Comparison of ENCODE assay signal across 25 mouse cellular contexts in the genomic region with DNA sequence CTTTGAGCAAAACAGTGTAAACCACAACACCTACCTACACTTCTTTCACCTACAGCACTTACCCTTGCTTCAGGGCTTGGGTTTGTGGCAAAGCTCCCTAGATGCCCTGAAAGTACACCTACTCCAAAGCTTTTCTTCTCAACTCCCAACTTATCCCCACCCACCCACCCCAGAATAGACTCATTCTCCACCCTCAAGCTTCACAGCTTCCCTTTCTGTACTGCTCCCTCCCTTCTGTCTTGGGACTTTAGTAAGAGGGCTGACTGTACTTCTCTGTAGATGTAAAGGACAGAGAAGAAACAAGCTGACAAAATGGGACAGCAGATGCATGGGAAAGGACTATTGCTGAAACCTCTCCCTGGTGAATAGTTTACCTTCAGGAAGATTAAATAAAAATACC.
"Had no signal": no experiment of that assay in that cellular context is flagged by ENCODE, and none has a peak within 500 bp of the region (broad histone marks: within the 10 kb centered on the region; RNA-seq: fewer than 3 reads in every experiment).

No protein-coding gene starts in this region.

- DNase-seq: forebrain, postnatal 0 days; gastrocnemius, postnatal 14 days; gastrocnemius, postnatal 36 days; heart, adult 11 months; heart, adult 2 months; heart, postnatal 14 days; heart, postnatal 36 days; kidney, adult 18-20 months; kidney, adult 8-10 months; kidney, postnatal 10 days; kidney, postnatal 25 days; kidney, postnatal 4 days; liver had no signal

- H3K27ac ChIP-seq: heart, adult 2 months; heart, embryonic 13.5 days; heart, embryonic 15.5 days; hindbrain, embryonic 13.5 days; hindbrain, embryonic 15.5 days; hindbrain, postnatal 0 days; layer of hippocampus, adult 2 months; limb, embryonic 10.5 days; limb, embryonic 12.5 days; liver, embryonic 12.5 days; liver, embryonic 14.5 days had no signal

- H3K36me3 ChIP-seq: heart, embryonic 13.5 days; heart, embryonic 15.5 days; hindbrain, embryonic 13.5 days; hindbrain, embryonic 15.5 days; limb, embryonic 10.5 days; limb, embryonic 12.5 days; liver, embryonic 12.5 days had no signal

- H3K9me3 ChIP-seq: heart, embryonic 13.5 days; heart, embryonic 15.5 days; hindbrain, embryonic 13.5 days; hindbrain, embryonic 15.5 days; limb, embryonic 10.5 days; limb, embryonic 12.5 days; liver, embryonic 12.5 days had no signal

- H3K27me3 ChIP-seq: heart, embryonic 13.5 days; heart, embryonic 15.5 days; hindbrain, embryonic 13.5 days; hindbrain, embryonic 15.5 days; limb, embryonic 12.5 days; liver, embryonic 12.5 days had no signal

- H3K9ac ChIP-seq: forebrain, postnatal 0 days; heart, embryonic 13.5 days; heart, embryonic 15.5 days; hindbrain, embryonic 13.5 days; hindbrain, embryonic 15.5 days; limb, embryonic 12.5 days; liver, embryonic 12.5 days; liver, embryonic 14.5 days had no signal

- H3K4me2 ChIP-seq: heart, embryonic 11.5 days; heart, embryonic 13.5 days; heart, embryonic 15.5 days; hindbrain, embryonic 13.5 days; hindbrain, embryonic 15.5 days; limb, embryonic 12.5 days; liver, embryonic 12.5 days had no signal

- H3K4me3 ChIP-seq: heart, adult 2 months; heart, embryonic 13.5 days; heart, embryonic 15.5 days; hindbrain, embryonic 13.5 days; hindbrain, embryonic 15.5 days; layer of hippocampus, adult 2 months; limb, embryonic 10.5 days; limb, embryonic 12.5 days; liver, embryonic 12.5 days had no signal

- H3K4me1 ChIP-seq: heart, embryonic 13.5 days; heart, embryonic 15.5 days; hindbrain, embryonic 13.5 days; hindbrain, embryonic 15.5 days; limb, embryonic 10.5 days; limb, embryonic 12.5 days; liver, embryonic 12.5 days had no signal

- ATAC-seq: forebrain, postnatal 0 days; hindbrain, postnatal 0 days; intestine, postnatal 0 days; liver, embryonic 12.5 days had no signal
